Mouse (Mus musculus) pancreas, adult 10 weeks (tissue): ENCODE data around the gene Olfr1154. TPM values are rescaled to one million over a fixed set of nuclear protein-coding genes. Genes with fewer than 3 reads are reported as not detected.

Source experiments
- polyA plus RNA-seq: library from polyadenylated mRNA; stranded (reverse); fragments of 350-450 nt; fragmentation: Illumina TruSeq; extraction: RNeasy Lipid Tissue Mini Kit (QIAGEN cat#74804); gene quantifications from one replicate; pipeline ENCODE4 v1.2.3, GENCODE M21; 2015; ENCODE audit warnings: low read depth, low replicate concordance; ENCODE audit not compliant: insufficient read depth

Gene Olfr1154
- polyA plus RNA-seq, result not detected

DNA sequence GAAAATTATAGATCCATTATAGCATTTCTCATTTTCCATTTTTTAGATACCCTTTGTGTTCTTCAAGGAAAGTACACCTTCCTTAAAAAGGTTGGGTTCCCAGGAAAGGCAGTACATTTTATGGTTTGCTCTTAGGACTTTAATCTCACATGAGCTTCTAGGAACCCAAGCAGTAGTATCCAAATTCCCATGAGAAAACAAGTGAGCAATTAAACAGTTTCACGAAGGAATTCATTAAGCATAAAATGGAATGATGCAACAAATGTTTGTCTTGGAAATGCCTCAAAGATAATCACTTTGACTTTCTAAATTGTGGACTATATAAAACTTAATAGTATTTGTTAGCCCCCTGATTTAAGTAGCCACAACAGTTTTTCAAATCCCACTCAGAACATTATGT, at the start of gene Olfr1154:
TSS of gene Olfr1154 (minus strand) at position 101 of the 400 bp plus-strand sequence.

GRCm38 (mm10) chr2:87953000-87953399, 48.0 kb upstream of the Olfr1154 start, which contains the start of gene Olfr1156:
Gene Olfr1156 (minus strand): TSS chr2:87953100.

DNA sequence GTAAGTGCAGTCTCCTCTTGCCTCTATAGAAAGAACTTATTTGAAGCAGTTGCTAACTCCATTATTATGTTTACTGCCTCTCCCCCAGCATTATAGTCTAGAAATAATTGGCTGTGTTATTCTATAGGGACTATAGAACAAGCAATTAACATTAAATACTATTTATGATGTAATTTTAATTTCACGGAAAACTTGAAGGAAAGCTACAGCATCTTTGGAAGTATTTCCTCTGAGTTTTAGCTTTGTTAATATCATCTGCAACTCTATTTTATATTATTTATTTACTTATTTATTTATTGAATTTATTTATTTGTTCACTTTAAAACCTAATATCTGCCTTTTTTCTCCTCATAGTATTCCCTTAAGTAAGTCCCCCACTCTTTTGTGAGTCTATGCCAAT, 40.1 kb upstream of the Olfr1154 start, which contains the start of gene Olfr1155:
TSS of gene Olfr1155 (minus strand) at position 101 of the 400 bp plus-strand sequence.

DNA sequence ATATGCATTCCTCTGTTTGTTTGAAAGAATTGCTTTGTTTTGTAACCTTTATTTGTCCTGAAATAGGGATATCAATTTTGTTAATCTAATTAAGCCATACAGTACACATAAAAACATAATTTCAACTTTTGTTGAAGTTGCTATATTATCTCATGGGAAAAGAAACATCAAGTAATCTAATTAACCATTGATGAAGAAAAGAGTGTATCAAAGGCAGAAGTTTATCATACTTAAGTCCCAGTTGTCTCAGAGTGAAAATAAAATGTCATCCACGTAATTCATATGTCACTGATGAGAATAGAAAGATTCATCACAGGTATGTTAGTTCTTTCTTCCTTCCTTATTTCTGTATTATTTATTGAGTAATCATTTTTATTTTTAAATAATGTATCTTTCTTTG, 10.3 kb downstream of the Olfr1154 start, which contains the start of gene Olfr1153:
TSS of gene Olfr1153 (plus strand) at position 301 of the 400 bp plus-strand sequence.

GRCm38 (mm10) chr2:87866192-87866591, 38.8 kb downstream of the Olfr1154 start, which contains the start of gene Olfr1152:
Gene Olfr1152 (plus strand): TSS chr2:87866492.

GRCm38 (mm10) chr2:87855562-87855961, 49.4 kb downstream of the Olfr1154 start, which contains the start of gene Olfr1151:
Gene Olfr1151 (plus strand): TSS chr2:87855862.

Other genes with a start within 250 kb of the Olfr1154 start
- gene Olfr1134, start 246.7 kb downstream of the Olfr1154 start, polyA plus RNA-seq, result not detected
- gene Olfr1135, start 231.5 kb downstream of the Olfr1154 start, polyA plus RNA-seq, result not detected
- gene Olfr1136, start 211.2 kb downstream of the Olfr1154 start, polyA plus RNA-seq, result not detected
- not detected for gene Olfr1137, start 192.0 kb downstream of the Olfr1154 start, polyA plus RNA-seq
- gene Olfr1138, start 165.2 kb downstream of the Olfr1154 start, polyA plus RNA-seq, result not detected
- not detected for gene Olfr1140, start 161.4 kb downstream of the Olfr1154 start, polyA plus RNA-seq
- not detected for gene Olfr1141, start 151.2 kb downstream of the Olfr1154 start, polyA plus RNA-seq
- not detected for gene Olfr152, start 125.7 kb downstream of the Olfr1154 start, polyA plus RNA-seq
- gene Olfr1143, start 104.6 kb downstream of the Olfr1154 start, polyA plus RNA-seq, result not detected
- not detected for gene Olfr1145, start 95.3 kb downstream of the Olfr1154 start, polyA plus RNA-seq
- not detected for gene Olfr1148, start 74.6 kb downstream of the Olfr1154 start, polyA plus RNA-seq
- not detected for gene Olfr1150-ps1, start 61.2 kb downstream of the Olfr1154 start, polyA plus RNA-seq
- gene Olfr1151, start 49.3 kb downstream of the Olfr1154 start, polyA plus RNA-seq, result not detected
- gene Olfr1152, start 38.7 kb downstream of the Olfr1154 start, polyA plus RNA-seq, result not detected
- not detected for gene Olfr1153, start 10.2 kb downstream of the Olfr1154 start, polyA plus RNA-seq
- gene Olfr1155, start 40.0 kb upstream of the Olfr1154 start, polyA plus RNA-seq, result not detected
- not detected for gene Olfr1156, start 47.9 kb upstream of the Olfr1154 start, polyA plus RNA-seq
- not detected for gene Olfr1157, start 63.1 kb upstream of the Olfr1154 start, polyA plus RNA-seq
- not detected for gene Olfr74, start 69.5 kb upstream of the Olfr1154 start, polyA plus RNA-seq
- not detected for gene Olfr1158, start 84.9 kb upstream of the Olfr1154 start, polyA plus RNA-seq
- gene Olfr1160, start 103.1 kb upstream of the Olfr1154 start, polyA plus RNA-seq, result not detected
- gene Olfr1161, start 117.6 kb upstream of the Olfr1154 start, polyA plus RNA-seq, result not detected
- gene Olfr73, start 132.5 kb upstream of the Olfr1154 start, polyA plus RNA-seq, result not detected
- gene Olfr1162, start 146.0 kb upstream of the Olfr1154 start, polyA plus RNA-seq, result not detected
- not detected for gene Olfr1163, start 166.7 kb upstream of the Olfr1154 start, polyA plus RNA-seq
- gene Olfr1164, start 188.8 kb upstream of the Olfr1154 start, polyA plus RNA-seq, result not detected
- gene Olfr1166, start 223.1 kb upstream of the Olfr1154 start, polyA plus RNA-seq, result not detected